Mouse (Mus musculus): ENCODE results near the gene Ptbp1.
"Not testable (repeated sequence)": the region's sequence is repeated elsewhere in the genome, so short reads cannot be mapped to it uniquely, and the experiment has no call there.

The Ptbp1 gene

GRCm38 (mm10) chr10:79883297-79884084 lies 29.3 kb downstream of the Ptbp1 start:
- peak; percentile 85 for ATAC-seq (ENCODE audit: low TSS enrichment)

- no peak for ATAC-seq (ENCODE audit: low TSS enrichment)
Observed at GRCm38 (mm10) chr10:79884446-79884845, 30.2 kb downstream of the Ptbp1 start.

- ATAC-seq (ENCODE audit: low TSS enrichment) = not testable (repeated sequence)
Observed at GRCm38 (mm10) chr10:79884938-79885337, 30.7 kb downstream of the Ptbp1 start.

- ATAC-seq (ENCODE audit: low TSS enrichment) = no peak
Observed at GRCm38 (mm10) chr10:79886054-79886453, 31.8 kb downstream of the Ptbp1 start, which contains the start of gene Elane. TSS of gene Elane (plus strand) at chr10:79886247.

GRCm38 (mm10) chr10:79886611-79887010 lies 32.4 kb downstream of the Ptbp1 start:
- no peak for ATAC-seq (ENCODE audit: low TSS enrichment)

- no peak for ATAC-seq (ENCODE audit: low TSS enrichment)
Observed at GRCm38 (mm10) chr10:79889386-79889785, 35.2 kb downstream of the Ptbp1 start.

GRCm38 (mm10) chr10:79890670-79891069 lies 36.4 kb downstream of the Ptbp1 start, which contains the start of gene Cfd:
TSS of gene Cfd (plus strand) at chr10:79890853.
- no peak for ATAC-seq (ENCODE audit: low TSS enrichment)

GRCm38 (mm10) chr10:79892451-79893118 lies 38.4 kb downstream of the Ptbp1 start:
- ATAC-seq (ENCODE audit: low TSS enrichment) = peak; percentile 73; the same call in 1 of the 2 replicates

GRCm38 (mm10) chr10:79896306-79896705 lies 42.1 kb downstream of the Ptbp1 start:
- ATAC-seq (ENCODE audit: low TSS enrichment) = no peak

- ATAC-seq (ENCODE audit: low TSS enrichment) = no peak
Observed at GRCm38 (mm10) chr10:79896814-79897213, 42.6 kb downstream of the Ptbp1 start.

GRCm38 (mm10) chr10:79897316-79898245 lies 43.4 kb downstream of the Ptbp1 start:
- no peak for ATAC-seq (ENCODE audit: low TSS enrichment)

- ATAC-seq (ENCODE audit: low TSS enrichment) = peak; percentile 87
Observed at GRCm38 (mm10) chr10:79900951-79901410, 46.8 kb downstream of the Ptbp1 start.

GRCm38 (mm10) chr10:79906712-79907111 lies 52.5 kb downstream of the Ptbp1 start:
- ATAC-seq (ENCODE audit: low TSS enrichment) = no peak

GRCm38 (mm10) chr10:79907415-79907814 lies 53.2 kb downstream of the Ptbp1 start:
- ATAC-seq (ENCODE audit: low TSS enrichment) = no peak

- ATAC-seq (ENCODE audit: low TSS enrichment) = peak; percentile 84
Observed at GRCm38 (mm10) chr10:79908167-79909091, 54.2 kb downstream of the Ptbp1 start, which contains the start of gene Med16. TSS of gene Med16 (minus strand) at chr10:79908923.

- ATAC-seq (ENCODE audit: low TSS enrichment) = peak; percentile 26
Observed at GRCm38 (mm10) chr10:79909092-79909922, 55.1 kb downstream of the Ptbp1 start.

GRCm38 (mm10) chr10:79910556-79910955 lies 56.3 kb downstream of the Ptbp1 start, which contains the start of gene Gm26602:
TSS of gene Gm26602 (plus strand) at chr10:79910856.
- no peak for ATAC-seq (ENCODE audit: low TSS enrichment)

- no peak for ATAC-seq (ENCODE audit: low TSS enrichment)
Observed at GRCm38 (mm10) chr10:79912412-79912811, 58.2 kb downstream of the Ptbp1 start.

Measured in frontal cortex, adult (tissue).